Comparison of ENCODE assay signal across 27 mouse cellular contexts in the genomic region with DNA sequence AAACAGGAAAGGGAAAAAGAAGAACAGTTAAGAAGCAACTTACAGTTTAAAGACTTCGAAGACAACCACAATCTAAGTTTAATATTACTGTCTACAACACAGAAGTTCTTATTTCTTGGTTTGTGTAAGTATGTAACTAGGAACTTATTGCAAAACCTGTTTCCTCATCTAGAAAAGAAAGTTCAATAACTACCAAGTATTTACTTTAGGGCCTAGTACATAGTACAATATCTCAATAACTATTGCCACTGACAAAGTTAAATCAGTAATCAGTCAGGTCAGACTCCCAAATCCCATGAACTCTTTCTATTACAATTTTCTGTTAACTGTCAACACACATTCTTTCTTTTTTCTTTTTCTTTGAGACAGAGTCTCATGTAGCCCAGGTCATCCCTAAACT. TPM values are rescaled to one million over a fixed set of nuclear protein-coding genes. Genes with fewer than 3 reads are reported as not detected.
DNase-seq lines count a peak whose midpoint lies in the region; ATAC-seq and TF ChIP-seq lines count a peak whose summit lies in the region.
"Had no signal": no experiment of that assay in that cellular context is flagged by ENCODE, and none has a peak within 500 bp of the region (broad histone marks: within the 10 kb centered on the region; RNA-seq: fewer than 3 reads in every experiment).

No protein-coding gene starts in this region.

- ATAC-seq in liver, embryonic 13.5 days (ENCODE audit: low read depth): no peak
- ATAC-seq in forebrain, embryonic 16.5 days: no peak
- no peak for ATAC-seq in midbrain, postnatal 0 days (ENCODE audit: low FRiP score)
- ATAC-seq: forebrain, embryonic 13.5 days; hindbrain, postnatal 0 days had no signal

- H3K4me2 ChIP-seq in liver, embryonic 13.5 days: peak overlapping the region; percentile 44
- H3K4me2 ChIP-seq in myocyte (ENCODE audit: low read depth): peak overlapping the region; percentile 68
- no peak overlapping the region for H3K4me2 ChIP-seq in forebrain, embryonic 16.5 days (ENCODE audit: low read length)
- H3K4me2 ChIP-seq in midbrain, postnatal 0 days (ENCODE audit: low read depth, low read length, poor library complexity, severe bottlenecking): no peak overlapping the region
- H3K4me2 ChIP-seq: forebrain, embryonic 13.5 days; heart, embryonic 15.5 days; hindbrain, embryonic 12.5 days; neural tube, embryonic 12.5 days had no signal

- no peak for TF ChIP-seq CTCF in liver, adult 2 months (IDR thresholded peaks at IDR 0.05; ENCODE audit: low read depth, low read length)
- TF ChIP-seq CTCF in midbrain, postnatal 0 days (IDR thresholded peaks at IDR 0.05): no peak

- no peak for TF ChIP-seq POLR2A in liver, adult 2 months (IDR thresholded peaks at IDR 0.05; ENCODE audit: extremely low read depth, insufficient read depth, low read length)
- no peak for TF ChIP-seq POLR2A in myocyte (IDR thresholded peaks at IDR 0.05; ENCODE audit: insufficient read length, low read depth)

- WGBS in liver, adult 2 months: 23% methylated on average over 1 of the region's 1 CpGs
- WGBS in liver, embryonic 13.5 days (ENCODE audit: insufficient replicate concordance): 74% methylated on average over 1 of the region's 1 CpGs
- 93% methylated on average over 1 of the region's 1 CpGs for WGBS in forebrain, embryonic 16.5 days
- 98% methylated on average over 1 of the region's 1 CpGs for WGBS in midbrain, postnatal 0 days

- peak overlapping the region; percentile 68 for H3K27ac ChIP-seq in liver, adult 2 months (replicated peaks; ENCODE audit: insufficient read depth, low read depth, low read length)
- H3K27ac ChIP-seq in liver, embryonic 13.5 days: peak overlapping the region; percentile 41; the same call in 1 of the 2 replicates
- no peak overlapping the region for H3K27ac ChIP-seq in forebrain, embryonic 16.5 days (ENCODE audit: low read length)
- no peak overlapping the region for H3K27ac ChIP-seq in midbrain, postnatal 0 days (ENCODE audit: low read depth, low read length)
- H3K27ac ChIP-seq: forebrain, embryonic 13.5 days; heart, embryonic 10.5 days; heart, embryonic 15.5 days; hindbrain, embryonic 12.5 days; hindbrain, postnatal 0 days; neural tube, embryonic 12.5 days had no signal

- no peak overlapping the region for H3ac ChIP-seq in myocyte (ENCODE audit: control insufficient read depth, insufficient read length)

- H3K36me3 ChIP-seq in liver, adult 2 months (ENCODE audit: control insufficient read depth, insufficient read depth, low read length): peaks cover 11% of the 10 kb centered on the region
- H3K36me3 ChIP-seq in liver, embryonic 13.5 days: peaks cover 42% of the 10 kb centered on the region
- H3K36me3 ChIP-seq in myocyte (ENCODE audit: control insufficient read depth, insufficient read depth): peaks cover 40% of the 10 kb centered on the region
- no peaks in the 10 kb centered on the region for H3K36me3 ChIP-seq in forebrain, embryonic 16.5 days (ENCODE audit: control insufficient read depth, insufficient read depth)
- H3K36me3 ChIP-seq in midbrain, postnatal 0 days (ENCODE audit: insufficient read depth, low read length): 0 out of 2 replicates have a peak, but pooled peaks cover 5% of the 10 kb centered on the region
- H3K36me3 ChIP-seq: hindbrain, embryonic 12.5 days had no signal

- H3K4me1 ChIP-seq in liver, adult 2 months (ENCODE audit: control insufficient read depth, insufficient read depth, low read length): peaks cover 17% of the 10 kb centered on the region
- H3K4me1 ChIP-seq in liver, embryonic 13.5 days (replicated peaks): peaks cover 51% of the 10 kb centered on the region
- H3K4me1 ChIP-seq in forebrain, embryonic 16.5 days (replicated peaks; ENCODE audit: control insufficient read depth, insufficient read depth, low read length): peaks cover 18% of the 10 kb centered on the region
- H3K4me1 ChIP-seq in midbrain, postnatal 0 days (ENCODE audit: insufficient read depth, low read length): peaks cover 7% of the 10 kb centered on the region; the same call in 1 of the 2 replicates

- no peaks in the 10 kb centered on the region for H3K9me3 ChIP-seq in liver, embryonic 13.5 days (replicated peaks)
- H3K9me3 ChIP-seq in forebrain, embryonic 16.5 days (ENCODE audit: control insufficient read depth, low read length): no peaks in the 10 kb centered on the region
- no peaks in the 10 kb centered on the region for H3K9me3 ChIP-seq in midbrain, postnatal 0 days (ENCODE audit: low read length)
- H3K9me3 ChIP-seq: forebrain, embryonic 13.5 days; heart, embryonic 10.5 days; heart, embryonic 15.5 days; hindbrain, embryonic 12.5 days; neural tube, embryonic 12.5 days had no signal

- no peaks in the 10 kb centered on the region for H3K27me3 ChIP-seq in liver, adult 2 months (ENCODE audit: control insufficient read depth, insufficient read depth, low read length)
- H3K27me3 ChIP-seq in liver, embryonic 13.5 days: no peaks in the 10 kb centered on the region
- no peaks in the 10 kb centered on the region for H3K27me3 ChIP-seq in myocyte (ENCODE audit: control insufficient read depth, insufficient read depth, insufficient read length)
- no peaks in the 10 kb centered on the region for H3K27me3 ChIP-seq in forebrain, embryonic 16.5 days (replicated peaks; ENCODE audit: control insufficient read depth, insufficient read depth, low read length)
- H3K27me3 ChIP-seq in midbrain, postnatal 0 days (ENCODE audit: insufficient read depth, low read length): no peaks in the 10 kb centered on the region
- H3K27me3 ChIP-seq: forebrain, embryonic 13.5 days; heart, embryonic 15.5 days; hindbrain, embryonic 12.5 days; neural tube, embryonic 12.5 days had no signal

- no peak overlapping the region for H3K9ac ChIP-seq in liver, adult 2 months (ENCODE audit: low read depth, low read length)
- no peak overlapping the region for H3K9ac ChIP-seq in liver, embryonic 13.5 days
- H3K9ac ChIP-seq in forebrain, embryonic 16.5 days (replicated peaks; ENCODE audit: low read depth, low read length): no peak overlapping the region
- no peak overlapping the region for H3K9ac ChIP-seq in midbrain, postnatal 0 days (replicated peaks; ENCODE audit: low read length, poor library complexity, severe bottlenecking)
- H3K9ac ChIP-seq: forebrain, embryonic 13.5 days; heart, embryonic 15.5 days; hindbrain, embryonic 12.5 days; neural tube, embryonic 12.5 days had no signal

- no peak overlapping the region for H3K4me3 ChIP-seq in liver, adult 2 months (ENCODE audit: insufficient read depth, low read depth, low read length)
- H3K4me3 ChIP-seq in liver, embryonic 13.5 days (replicated peaks): 0 out of 2 replicates have a peak overlapping the region, but pooled peaks have one; percentile 17
- H3K4me3 ChIP-seq in myocyte: peak overlapping the region; percentile 42
- H3K4me3 ChIP-seq in forebrain, embryonic 16.5 days (replicated peaks; ENCODE audit: low read length): no peak overlapping the region
- H3K4me3 ChIP-seq in midbrain, postnatal 0 days (ENCODE audit: low read depth, low read length): no peak overlapping the region
- H3K4me3 ChIP-seq: forebrain, embryonic 13.5 days; heart, embryonic 10.5 days; heart, embryonic 15.5 days; hindbrain, embryonic 12.5 days; neural tube, embryonic 12.5 days had no signal

- DNase-seq in liver, adult 2 months (ENCODE audit: extremely low read depth, low read depth, low spot score): peak; percentile 94
- no peak for DNase-seq in liver
- peak; percentile 28 for DNase-seq in induced T-regulatory cell, adult 2 months (ENCODE audit: low read depth)
- no peak for DNase-seq in liver, embryonic 13.5 days
- no peak for DNase-seq in gastrocnemius, postnatal 4 days (ENCODE audit: low spot score in 2 of 2)
- DNase-seq in midbrain, postnatal 0 days (ENCODE audit: low spot score): no peak
- DNase-seq: adrenal gland, postnatal 25 days; cerebellum, adult 18-20 months; cerebellum, postnatal 25 days; gastrocnemius, postnatal 14 days; heart, postnatal 36 days; kidney, adult 2 months; kidney, postnatal 10 days; lung, adult 18-20 months; lung, postnatal 14 days; midbrain, embryonic 14.5 days; right cerebral cortex, adult 18-20 months; spleen, adult 18-20 months; thymus, postnatal 4 days had no signal

- H3K79me2 ChIP-seq in liver, adult 2 months (ENCODE audit: control insufficient read depth, insufficient read depth, low read length): peaks cover 26% of the 10 kb centered on the region; the same call in 1 of the 2 replicates
- H3K79me2 ChIP-seq in myocyte (ENCODE audit: control insufficient read depth, insufficient read depth): peaks cover 76% of the 10 kb centered on the region

TF ChIP-seq in myocyte, 11 proteins besides CTCF, POLR2A, EP300 and RAD21:
- TF ChIP-seq POLR2AphosphoS2 (IDR thresholded peaks at IDR 0.05; ENCODE audit: insufficient read length, low read depth) (no peak), REST (IDR thresholded peaks at IDR 0.05; ENCODE audit: insufficient read depth, insufficient read length) (no peak), TCF12 (IDR thresholded peaks at IDR 0.05; ENCODE audit: insufficient read depth, poor library complexity, severe bottlenecking) (no peak), SRF (IDR thresholded peaks at IDR 0.05; ENCODE audit: control insufficient read depth, insufficient read length, low read depth) (no peak), TCF3 (IDR thresholded peaks at IDR 0.05; ENCODE audit: insufficient read length, low read depth) (no peak), MYOG (IDR thresholded peaks at IDR 0.05; ENCODE audit: control insufficient read depth in 1 of 3, insufficient read depth in 1 of 3, insufficient read length in 2 of 3, low read depth in 2 of 3) (no peak), CEBPB (IDR thresholded peaks at IDR 0.05; ENCODE audit: insufficient read depth, poor library complexity, severe bottlenecking) (no peak), USF1 (IDR thresholded peaks at IDR 0.05; ENCODE audit: low read depth) (no peak), MAX (IDR thresholded peaks at IDR 0.05; ENCODE audit: low read depth) (no peak), MYOD1 (IDR thresholded peaks at IDR 0.05; ENCODE audit: control insufficient read depth in 1 of 3, insufficient read length in 2 of 3, low read depth in 2 of 3) (no peak), E2F4 (IDR thresholded peaks at IDR 0.05; ENCODE audit: insufficient read depth) (no peak)

RNA-seq across cellular contexts. Expression of gene Atp13a3, which starts 20.2 kb away (rescaled TPM):
- total RNA-seq in liver, adult 2 months (2014; rRNA removed): 80.9 and 97.7 TPM in 2 replicates
- polyA plus RNA-seq in liver, adult 2 months (2012; rRNA removed): 46.3 and 52.7 TPM in 2 replicates
- polyA plus RNA-seq in liver, embryonic 13.5 days (2015; fragmentation: Nextera tagmentation; extraction: Ambion mirVana): 7.6 and 8.6 TPM in 2 replicates
- 53.4 TPM for polyA plus RNA-seq in myocyte (2012; fragmentation: generic; extraction: Trizol)
- polyA plus RNA-seq in forebrain, embryonic 16.5 days (2015; fragmentation: Nextera tagmentation; extraction: Ambion mirVana): 8.3 and 9.6 TPM in 2 replicates
- 100 to 1,000 TPM in 1 of 2 experiments, 10 to 100 TPM in 1; 94.9 to 113 TPM for total RNA-seq in gastrocnemius, postnatal 4 days (2021)
- total RNA-seq in midbrain, postnatal 0 days (2014; rRNA removed): 34.1 and 40.4 TPM in 2 replicates
- polyA plus RNA-seq in midbrain, postnatal 0 days (2015; fragmentation: Nextera tagmentation; extraction: Ambion mirVana): 4.9 and 7.2 TPM in 2 replicates

Comparison
In these comparisons a context has a peak if more than half of its experiments do, and no peak if none do; other contexts are left out.
1. DNase-seq: peak in liver, adult 2 months (single experiment) and induced T-regulatory cell, adult 2 months (single experiment); none in liver (single experiment), liver, embryonic 13.5 days (single experiment), gastrocnemius, postnatal 4 days (0 of 2) and midbrain, postnatal 0 days (single experiment).
2. H3K4me3 ChIP-seq: peak in liver, embryonic 13.5 days (single experiment) and myocyte (single experiment); none in liver, adult 2 months (single experiment), forebrain, embryonic 16.5 days (single experiment) and midbrain, postnatal 0 days (single experiment).
3. H3K27ac ChIP-seq: peak in liver, adult 2 months (single experiment) and liver, embryonic 13.5 days (single experiment); none in forebrain, embryonic 16.5 days (single experiment) and midbrain, postnatal 0 days (single experiment).
4. H3K4me2 ChIP-seq: peak in liver, embryonic 13.5 days (single experiment) and myocyte (single experiment); none in forebrain, embryonic 16.5 days (single experiment) and midbrain, postnatal 0 days (single experiment).